Mouse (Mus musculus): ENCODE data around the gene Angptl4. TPM values are rescaled to one million over a fixed set of nuclear protein-coding genes. Genes with fewer than 3 reads are reported as not detected.

The Angptl4 gene
- polyA plus RNA-seq, 1 experiment from 2014 or later = 33.5 TPM

- Histone ChIP-seq H3K9me3 (ENCODE audit: control insufficient read depth) (no peaks in the 10 kb centered on the region), H3K36me3 (ENCODE audit: control insufficient read depth, insufficient read depth) (peaks cover 18% of the 10 kb centered on the region; the same call in 1 of the 2 replicates), H3K27me3 (replicated peaks; ENCODE audit: control insufficient read depth, insufficient read depth, low read length) (no peaks in the 10 kb centered on the region), H3K4me2 (replicated peaks; ENCODE audit: low read depth) (no peak overlapping the region), H3K9ac (ENCODE audit: low read depth, low read length) (no peak overlapping the region), H3K27ac (ENCODE audit: low read depth, low read length) (no peak overlapping the region), H3K4me3 (ENCODE audit: low read depth, low read length) (no peak overlapping the region), H3K4me1 (replicated peaks; ENCODE audit: control insufficient read depth, insufficient read depth, low read length) (no peaks in the 10 kb centered on the region)
- no peak for TF ChIP-seq CTCF (IDR thresholded peaks at IDR 0.05; ENCODE audit: low read depth)
- ATAC-seq = no peak
- 78% methylated on average over 6 of the region's 6 CpGs for WGBS
These were observed 8.2 kb downstream of the Angptl4 start for GRCm38 (mm10) chr17:33773426-33773825.

GRCm38 (mm10) chr17:33771617-33772016, 10.0 kb downstream of the Angptl4 start:
- no peak for TF ChIP-seq CTCF (IDR thresholded peaks at IDR 0.05; ENCODE audit: low read depth)
- Histone ChIP-seq H3K4me1 (replicated peaks; ENCODE audit: control insufficient read depth, insufficient read depth, low read length) (no peaks in the 10 kb centered on the region), H3K27me3 (replicated peaks; ENCODE audit: control insufficient read depth, insufficient read depth, low read length) (no peaks in the 10 kb centered on the region), H3K4me3 (ENCODE audit: low read depth, low read length) (no peak overlapping the region), H3K27ac (ENCODE audit: low read depth, low read length) (no peak overlapping the region), H3K9ac (ENCODE audit: low read depth, low read length) (no peak overlapping the region), H3K9me3 (ENCODE audit: control insufficient read depth) (no peaks in the 10 kb centered on the region), H3K36me3 (ENCODE audit: control insufficient read depth, insufficient read depth) (peaks cover under 1% of the 10 kb centered on the region; the same call in 1 of the 2 replicates), H3K4me2 (replicated peaks; ENCODE audit: low read depth) (no peak overlapping the region)
- WGBS = 93% methylated on average over 4 of the region's 4 CpGs
- ATAC-seq = no peak

- no peak for TF ChIP-seq CTCF (IDR thresholded peaks at IDR 0.05; ENCODE audit: low read depth)
- Histone ChIP-seq H3K4me1 (replicated peaks; ENCODE audit: control insufficient read depth, insufficient read depth, low read length) (no peaks in the 10 kb centered on the region), H3K9me3 (ENCODE audit: control insufficient read depth) (no peaks in the 10 kb centered on the region), H3K27me3 (replicated peaks; ENCODE audit: control insufficient read depth, insufficient read depth, low read length) (no peaks in the 10 kb centered on the region), H3K9ac (ENCODE audit: low read depth, low read length) (no peak overlapping the region), H3K36me3 (ENCODE audit: control insufficient read depth, insufficient read depth) (no peaks in the 10 kb centered on the region), H3K4me3 (ENCODE audit: low read depth, low read length) (no peak overlapping the region), H3K27ac (ENCODE audit: low read depth, low read length) (no peak overlapping the region), H3K4me2 (replicated peaks; ENCODE audit: low read depth) (no peak overlapping the region)
- ATAC-seq = no peak
- WGBS = 54% methylated on average over 3 of the region's 3 CpGs
These were observed 15.2 kb downstream of the Angptl4 start for GRCm38 (mm10) chr17:33766389-33766788.

GRCm38 (mm10) chr17:33760255-33761165, 21.1 kb downstream of the Angptl4 start, which contains the start of gene Rab11b:
Rab11b (minus strand) TSS chr17:33760530.
- Histone ChIP-seq H3K27me3 (replicated peaks; ENCODE audit: control insufficient read depth, insufficient read depth, low read length) (no peaks in the 10 kb centered on the region), H3K27ac (ENCODE audit: low read depth, low read length) (peak within 1 kb of the TSS; percentile 99), H3K4me3 (ENCODE audit: low read depth, low read length) (peak within 1 kb of the TSS; percentile 66), H3K36me3 (ENCODE audit: control insufficient read depth, insufficient read depth) (no peaks in the 10 kb centered on the region; the same call in none of the 2 replicates), H3K9ac (ENCODE audit: low read depth, low read length) (peak within 1 kb of the TSS; percentile 87), H3K4me1 (replicated peaks; ENCODE audit: control insufficient read depth, insufficient read depth, low read length) (peaks cover 23% of the 10 kb centered on the region), H3K4me2 (replicated peaks; ENCODE audit: low read depth) (peak within 1 kb of the TSS; percentile 70), H3K9me3 (ENCODE audit: control insufficient read depth) (no peaks in the 10 kb centered on the region)
- TF ChIP-seq CTCF (IDR thresholded peaks at IDR 0.05; ENCODE audit: low read depth) = peak; percentile 30; the same call in 1 of the 2 replicates
- 3% methylated on average over 35 of the region's 35 CpGs for WGBS
- ATAC-seq = peak; percentile 99

- Histone ChIP-seq H3K27me3 (replicated peaks; ENCODE audit: control insufficient read depth, insufficient read depth, low read length) (no peaks in the 10 kb centered on the region), H3K9ac (ENCODE audit: low read depth, low read length) (peak overlapping the region; percentile 87), H3K4me2 (replicated peaks; ENCODE audit: low read depth) (peak overlapping the region; percentile 70), H3K9me3 (ENCODE audit: control insufficient read depth) (no peaks in the 10 kb centered on the region), H3K4me3 (ENCODE audit: low read depth, low read length) (peak overlapping the region; percentile 66), H3K4me1 (replicated peaks; ENCODE audit: control insufficient read depth, insufficient read depth, low read length) (peaks cover 23% of the 10 kb centered on the region), H3K36me3 (ENCODE audit: control insufficient read depth, insufficient read depth) (no peaks in the 10 kb centered on the region; the same call in none of the 2 replicates), H3K27ac (ENCODE audit: low read depth, low read length) (peak overlapping the region; percentile 99)
- peak; percentile 89 for ATAC-seq
- WGBS = under 1% methylated on average over 38 of the region's 38 CpGs
- no peak for TF ChIP-seq CTCF (IDR thresholded peaks at IDR 0.05; ENCODE audit: low read depth)
These were observed 21.8 kb downstream of the Angptl4 start for GRCm38 (mm10) chr17:33759767-33760254.

- TF ChIP-seq CTCF (IDR thresholded peaks at IDR 0.05; ENCODE audit: low read depth) = no peak
- WGBS = 35% methylated on average over 4 of the region's 4 CpGs
- no peaks in the 10 kb centered on the region for H3K27me3 ChIP-seq (replicated peaks; ENCODE audit: control insufficient read depth, insufficient read depth, low read length)
- peaks cover 4% of the 10 kb centered on the region for H3K36me3 ChIP-seq (ENCODE audit: control insufficient read depth, insufficient read depth)
- H3K4me1 ChIP-seq (replicated peaks; ENCODE audit: control insufficient read depth, insufficient read depth, low read length) = peaks cover 23% of the 10 kb centered on the region
- no peak overlapping the region; the same call in 1 of the 2 replicates for H3K9ac ChIP-seq (ENCODE audit: low read depth, low read length)
- peak overlapping the region; percentile 17; the same call in 1 of the 2 replicates for H3K4me2 ChIP-seq (replicated peaks; ENCODE audit: low read depth)
- no peak overlapping the region; the same call in 1 of the 2 replicates for H3K27ac ChIP-seq (ENCODE audit: low read depth, low read length)
- H3K4me3 ChIP-seq (ENCODE audit: low read depth, low read length) = no peak overlapping the region
- no peak for ATAC-seq
- H3K9me3 ChIP-seq (ENCODE audit: control insufficient read depth) = no peaks in the 10 kb centered on the region
These were observed 24.4 kb downstream of the Angptl4 start for GRCm38 (mm10) chr17:33757231-33757630.
